Mouse (Mus musculus) CD4-positive, CD25-positive, alpha-beta regulatory T cell, adult 9 weeks (primary cell): ENCODE data around the gene Pnliprp2. TPM values are rescaled to one million over a fixed set of nuclear protein-coding genes. Genes with fewer than 3 reads are reported as not detected.

Experiments used
- polyA plus RNA-seq: library from polyadenylated mRNA; unstranded; fragments of 100-300 nt; shearing (Covaris generic); gene quantifications from one replicate; pipeline ENCODE4 v1.2.1, GENCODE M21; 2017

Pnliprp2 gene
- not detected for polyA plus RNA-seq

GRCm38 (mm10) chr19:58759423-58759822 lies at the start of gene Pnliprp2:
Gene Pnliprp2, plus strand, starts transcription at chr19:58759719.

GRCm38 (mm10) chr19:58728445-58729031 lies 31.0 kb upstream of the Pnliprp2 start, which contains the start of gene Pnliprp1:
Gene Pnliprp1, plus strand, starts transcription at chr19:58728887.

GRCm38 (mm10) chr19:58794284-58794683 lies 34.8 kb downstream of the Pnliprp2 start, which contains the start of gene 1700019N19Rik:
Gene 1700019N19Rik, minus strand, starts transcription at chr19:58794461.

Other genes starting within 250 kb of the Pnliprp2 start
- gene Ccdc172, start 247.7 kb upstream of the Pnliprp2 start, polyA plus RNA-seq = not detected
- gene Pnlip, start 107.2 kb upstream of the Pnliprp2 start, polyA plus RNA-seq = not detected
- gene Pnliprp1, start 30.8 kb upstream of the Pnliprp2 start, polyA plus RNA-seq = not detected
- gene 1700019N19Rik, start 34.7 kb downstream of the Pnliprp2 start, polyA plus RNA-seq = not detected
- not detected for gene Eno4, start 183.7 kb downstream of the Pnliprp2 start, polyA plus RNA-seq
- gene Hspa12a, start 183.9 kb downstream of the Pnliprp2 start, polyA plus RNA-seq = 3.3 TPM